Mouse (Mus musculus) heart, adult 8-10 months (tissue): Measurements from ENCODE around the gene Phf11b. TPM values are rescaled to one million over a fixed set of nuclear protein-coding genes. Genes with fewer than 3 reads are reported as not detected.
"Not testable (repeated sequence)": the region's sequence is repeated elsewhere in the genome, so short reads cannot be mapped to it uniquely, and the experiment has no call there.

ENCODE experiments used
- DNase-seq: peaks from one replicate; pipeline ENCODE4 v3.0.0; 2022; ENCODE audit warnings: low spot score
- total RNA-seq, 4 experiments: library from RNA; stranded (reverse); gene quantifications; 2 replicates each; pipeline ENCODE4 v1.2.4; 2022

Gene Phf11b
- total RNA-seq = 1 to 10 TPM in 1 of 4 experiments, under 1 TPM in 2, not detected in 1; 0.65 to 1.0 (median 0.92) TPM

GRCm38 (mm10) chr14:59341189-59341588 lies at the start of gene Phf11b:
TSS of gene Phf11b (minus strand) at chr14:59341351.
- peak; percentile 22 for DNase-seq

DNA sequence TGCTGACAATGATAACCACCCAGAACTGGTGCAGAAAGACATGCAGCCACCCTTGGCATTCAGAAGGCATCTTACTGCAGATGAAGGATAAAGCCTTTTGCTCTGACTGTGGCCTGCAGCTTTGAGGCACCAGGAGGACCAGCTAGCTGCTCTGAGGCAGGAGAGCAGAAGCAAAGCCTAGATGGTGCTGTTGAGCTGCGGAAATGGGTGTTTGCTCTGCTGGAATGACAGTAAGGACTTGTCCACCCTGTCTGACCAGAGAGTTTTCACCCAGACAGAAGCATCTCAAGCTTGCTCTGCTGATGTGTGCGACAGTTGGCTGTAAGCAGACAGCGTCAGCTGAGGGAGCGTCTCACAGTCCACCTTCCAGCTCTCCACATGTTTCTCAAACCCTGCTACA lies 49.0 kb upstream of the Phf11b start:
- peak; percentile 25 for DNase-seq

DNA sequence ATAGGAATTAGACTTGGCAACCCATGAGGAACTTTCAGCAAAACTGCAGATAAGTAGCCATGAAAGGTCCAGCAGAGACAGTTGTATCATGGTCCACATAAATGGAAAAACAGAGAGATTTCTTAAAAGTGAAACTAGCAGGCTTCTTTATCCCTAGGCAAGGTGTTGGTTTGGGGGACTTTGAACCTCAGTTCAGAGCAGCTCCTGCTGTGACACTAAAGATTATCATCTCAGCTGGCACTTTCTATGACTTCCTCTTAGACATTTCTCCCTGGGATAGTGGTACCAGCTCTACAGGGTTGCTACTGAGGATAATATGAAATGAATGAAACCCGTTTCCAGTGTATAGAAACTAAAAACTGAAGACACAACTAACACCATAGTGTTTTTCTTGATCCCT lies 48.4 kb upstream of the Phf11b start:
- no peak for DNase-seq

GRCm38 (mm10) chr14:59370348-59371068 lies 29.4 kb upstream of the Phf11b start:
- DNase-seq = no peak

GRCm38 (mm10) chr14:59366386-59367105 lies 25.4 kb upstream of the Phf11b start:
- no peak for DNase-seq

GRCm38 (mm10) chr14:59365244-59365644 lies 24.1 kb upstream of the Phf11b start, which contains the start of gene Phf11d:
TSS of gene Phf11d (minus strand) at chr14:59365470.
- DNase-seq = peak; percentile 91

DNA sequence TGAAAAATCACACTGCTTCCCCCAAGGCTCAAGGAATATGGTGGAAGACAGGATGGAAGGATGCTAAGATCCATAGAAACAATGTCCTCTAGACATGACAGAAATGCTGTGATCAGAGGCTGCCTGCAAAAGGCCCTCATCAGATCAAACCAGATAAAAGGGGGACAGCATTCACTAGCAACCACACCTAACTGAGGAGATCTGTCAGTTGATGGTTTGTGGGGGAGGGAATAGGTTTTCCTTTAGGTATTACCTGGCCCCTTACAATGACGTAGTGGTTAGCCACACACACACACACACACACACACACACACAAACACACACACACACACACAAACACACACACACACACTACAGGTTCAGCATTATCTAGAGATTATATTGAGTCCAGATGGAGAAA lies 1.6 kb downstream of the Phf11b start:
- DNase-seq = no peak

- DNase-seq = not testable (repeated sequence)
Observed at GRCm38 (mm10) chr14:59336056-59336455, 5.1 kb downstream of the Phf11b start.

DNA sequence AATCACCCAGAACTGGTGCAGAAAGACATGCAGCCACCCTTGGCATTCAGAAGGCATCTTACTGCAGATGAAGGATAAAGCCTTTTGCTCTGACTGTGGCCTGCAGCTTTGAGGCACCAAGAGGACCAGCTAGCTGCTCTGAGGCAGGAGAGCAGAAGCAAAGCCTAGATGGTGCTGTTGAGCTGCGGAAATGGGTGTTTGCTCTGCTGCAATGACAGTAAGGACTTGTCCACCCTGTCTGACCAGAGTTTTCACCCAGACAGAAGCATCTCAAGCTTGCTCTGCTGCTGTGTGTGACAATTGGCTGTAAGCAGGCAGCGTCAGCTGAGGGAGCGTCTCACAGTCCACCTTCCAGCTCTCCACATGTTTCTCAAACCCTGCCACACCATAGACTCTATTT lies 10.7 kb downstream of the Phf11b start:
- DNase-seq = peak; percentile 10

DNA sequence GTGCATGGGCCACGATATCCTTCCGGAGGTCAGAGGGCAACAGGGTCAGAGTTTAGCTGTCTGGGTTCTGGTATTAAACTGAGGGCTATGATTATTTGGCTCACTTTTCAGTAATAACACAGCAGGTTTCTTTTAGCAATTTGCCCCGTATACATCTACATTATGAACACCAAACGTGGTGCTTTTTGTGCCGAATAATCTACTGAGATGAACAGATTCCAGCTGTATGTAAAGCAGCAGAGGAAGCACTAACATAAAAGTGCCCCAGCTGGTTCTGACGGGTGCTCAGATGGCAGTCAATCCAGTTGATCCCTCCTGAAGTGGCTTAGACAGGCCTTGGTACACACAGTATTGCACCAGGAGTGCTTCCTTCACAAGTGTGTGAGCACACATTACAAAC lies 21.2 kb downstream of the Phf11b start:
- DNase-seq = not testable (repeated sequence)

DNA sequence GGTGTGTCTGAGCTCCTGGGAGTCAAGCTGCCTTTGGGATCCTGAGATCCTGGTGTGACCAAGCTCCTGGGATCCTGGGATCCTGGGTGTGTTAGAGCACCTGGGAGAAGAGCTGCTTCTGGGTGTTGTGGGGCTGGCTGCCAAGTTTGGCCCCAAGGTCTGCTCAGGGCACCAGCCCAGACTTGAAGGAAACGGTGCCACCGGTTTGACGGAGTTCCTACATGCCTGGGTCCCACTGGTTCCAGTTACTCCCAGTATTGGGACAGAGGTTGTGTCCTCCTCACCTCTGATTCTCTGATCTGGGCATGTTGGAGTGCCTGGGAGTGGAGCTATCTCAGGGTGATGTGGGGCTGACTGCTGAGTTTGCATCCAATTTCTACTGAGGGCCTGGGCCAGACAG lies 22.1 kb downstream of the Phf11b start:
- DNase-seq = not testable (repeated sequence)

DNA sequence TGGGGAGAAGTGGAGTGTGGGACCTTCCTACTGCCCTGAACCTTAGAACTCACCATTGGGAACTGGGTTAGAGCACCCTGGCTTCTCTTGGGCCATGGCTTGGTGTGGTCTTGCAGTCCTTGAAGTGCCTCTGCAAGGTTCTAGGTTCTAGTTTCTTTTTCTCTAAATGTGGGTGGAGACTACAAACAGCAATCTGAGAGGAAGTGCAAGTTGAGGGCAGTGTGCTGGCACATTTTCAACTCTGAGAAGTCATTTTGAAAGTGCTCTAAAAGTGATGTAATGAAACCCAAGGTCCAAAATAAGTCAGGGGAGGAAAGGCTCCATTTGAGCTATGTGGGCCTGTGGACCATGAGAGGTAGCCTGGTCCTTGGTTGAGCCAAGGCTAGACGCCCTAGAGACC lies 43.8 kb downstream of the Phf11b start, which contains the start of gene Phf11a:
Phf11a (minus strand) TSS at position 132 of the 400 bp plus-strand sequence.
- DNase-seq = peak; percentile 16

DNA sequence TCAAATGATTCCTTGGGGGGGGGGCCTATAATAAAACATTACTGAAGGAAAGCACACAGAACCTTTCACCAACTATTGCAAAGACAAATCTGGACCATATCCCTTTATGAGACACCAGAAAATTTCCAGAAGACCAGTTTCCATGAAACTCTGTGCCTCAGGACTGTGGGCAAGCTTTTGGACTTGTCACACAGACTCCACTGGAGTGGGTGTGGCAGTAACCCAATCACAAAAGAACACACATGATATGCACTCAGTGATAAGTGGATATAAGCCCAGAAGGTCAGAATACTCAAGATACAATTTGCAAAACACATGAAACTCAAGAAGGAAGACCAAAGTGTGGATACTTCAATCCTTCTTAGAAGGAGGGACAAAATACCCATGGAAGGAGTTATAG lies 49.4 kb downstream of the Phf11b start:
- DNase-seq = not testable (repeated sequence)

DNA sequence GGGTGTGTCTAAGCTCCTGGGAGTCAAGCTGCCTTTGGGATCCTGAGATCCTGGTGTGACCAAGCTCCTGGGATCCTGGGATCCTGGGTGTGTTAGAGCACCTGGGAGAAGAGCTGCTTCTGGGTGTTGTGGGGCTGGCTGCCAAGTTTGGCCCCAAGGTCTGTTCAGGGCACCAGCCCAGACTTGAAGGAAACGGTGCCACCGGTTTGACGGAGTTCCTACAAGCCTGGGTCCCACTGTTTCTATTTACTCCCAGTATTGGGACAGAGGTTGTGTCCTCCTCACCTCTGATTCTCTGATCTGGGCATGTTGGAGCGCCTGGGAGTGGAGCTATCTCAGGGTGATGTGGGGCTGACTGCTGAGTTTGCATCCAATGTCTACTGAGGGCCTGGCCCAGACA lies 66.2 kb downstream of the Phf11b start:
- not testable (repeated sequence) for DNase-seq

Other genes starting within 250 kb of the Phf11b start
- not detected for gene 1700129C05Rik, start 198.5 kb downstream of the Phf11b start, total RNA-seq
- not detected for gene Gm5142, start 162.6 kb downstream of the Phf11b start, total RNA-seq
- 10 to 100 TPM; 10.2 to 14.6 (median 12.1) TPM for gene Rcbtb1, start 140.1 kb downstream of the Phf11b start, total RNA-seq
- gene Gm6904, start 81.1 kb downstream of the Phf11b start, total RNA-seq = 1 to 10 TPM in 1 of 4 experiments, not detected in 3; 1.3 TPM
- gene Phf11a, start 43.8 kb downstream of the Phf11b start, total RNA-seq = under 1 TPM in 2 of 4 experiments, not detected in 2; 0.22 to 0.34 TPM
- gene Phf11d, start 24.1 kb upstream of the Phf11b start, total RNA-seq = 1 to 10 TPM; 5.1 to 6.5 (median 5.5) TPM
- gene Phf11c, start 54.0 kb upstream of the Phf11b start, total RNA-seq = under 1 TPM; 0.30 to 0.72 (median 0.36) TPM
- 10 to 100 TPM in 1 of 4 experiments, 1 to 10 TPM in 3; 6.7 to 10.8 (median 7.6) TPM for gene Setdb2, start 99.5 kb upstream of the Phf11b start, total RNA-seq
- 10 to 100 TPM; 21.4 to 29.6 (median 24.4) TPM for gene Cab39l, start 99.6 kb upstream of the Phf11b start, total RNA-seq